Mouse (Mus musculus): Measurements from ENCODE around the gene Dmpk.

Gene Dmpk

GRCm38 (mm10) chr7:19075723-19076585, 7.7 kb upstream of the Dmpk start, which contains the start of gene Dmwd:
Dmwd (plus strand) TSS chr7:19076227.
- peak; percentile 81 to 94 for DNase-seq (ENCODE audit: low spot score in 2 of 2)

GRCm38 (mm10) chr7:19076586-19076991, 7.1 kb upstream of the Dmpk start:
- DNase-seq (ENCODE audit: low spot score in 2 of 2): no peak

GRCm38 (mm10) chr7:19077761-19078160, 5.9 kb upstream of the Dmpk start:
- no peak for DNase-seq (ENCODE audit: low spot score in 2 of 2)

- DNase-seq (ENCODE audit: low spot score in 2 of 2): no peak
Measured at GRCm38 (mm10) chr7:19078732-19079131, 4.9 kb upstream of the Dmpk start.

GRCm38 (mm10) chr7:19080451-19080950, 3.1 kb upstream of the Dmpk start:
- no peak for DNase-seq (ENCODE audit: low spot score in 2 of 2)

- no peak for DNase-seq (ENCODE audit: low spot score in 2 of 2)
Measured at GRCm38 (mm10) chr7:19082171-19082570, 1.5 kb upstream of the Dmpk start.

- DNase-seq (ENCODE audit: low spot score in 2 of 2): no peak
Measured at GRCm38 (mm10) chr7:19083096-19083495, 553 bp upstream of the Dmpk start.

GRCm38 (mm10) chr7:19084277-19084771, 675 bp downstream of the Dmpk start:
- no peak for DNase-seq (ENCODE audit: low spot score in 2 of 2)

GRCm38 (mm10) chr7:19084921-19085473, 1.3 kb downstream of the Dmpk start:
- DNase-seq (ENCODE audit: low spot score in 2 of 2): no peak

- no peak for DNase-seq (ENCODE audit: low spot score in 2 of 2)
Measured at GRCm38 (mm10) chr7:19085495-19085894, 1.8 kb downstream of the Dmpk start.

- DNase-seq (ENCODE audit: low spot score in 2 of 2): no peak
Measured at GRCm38 (mm10) chr7:19086042-19086441, 2.4 kb downstream of the Dmpk start.

- DNase-seq (ENCODE audit: low spot score in 2 of 2): no peak
Measured at GRCm38 (mm10) chr7:19086760-19087159, 3.1 kb downstream of the Dmpk start.

- DNase-seq (ENCODE audit: low spot score in 2 of 2): peak in 1 of 2 experiments; percentile 56
Measured at GRCm38 (mm10) chr7:19088813-19089212, 5.2 kb downstream of the Dmpk start.

- DNase-seq (ENCODE audit: low spot score in 2 of 2): no peak
Measured at GRCm38 (mm10) chr7:19091913-19092312, 8.3 kb downstream of the Dmpk start.

- DNase-seq (ENCODE audit: low spot score in 2 of 2): no peak
Measured at GRCm38 (mm10) chr7:19092381-19093173, 8.9 kb downstream of the Dmpk start.

- peak; percentile 61 to 68 for DNase-seq (ENCODE audit: low spot score in 2 of 2)
Measured at GRCm38 (mm10) chr7:19093174-19093521, 9.5 kb downstream of the Dmpk start.

GRCm38 (mm10) chr7:19093537-19094385, 10.1 kb downstream of the Dmpk start:
- peak; percentile 64 to 75 for DNase-seq (ENCODE audit: low spot score in 2 of 2)

- DNase-seq (ENCODE audit: low spot score in 2 of 2): no peak
Measured at GRCm38 (mm10) chr7:19094471-19094825, 10.8 kb downstream of the Dmpk start, which contains the start of gene Six5. Six5 (plus strand) TSS chr7:19094594.

- DNase-seq (ENCODE audit: low spot score in 2 of 2): no peak
Measured at GRCm38 (mm10) chr7:19094826-19095750, 11.4 kb downstream of the Dmpk start.

GRCm38 (mm10) chr7:19095751-19096110, 12.1 kb downstream of the Dmpk start:
- DNase-seq (ENCODE audit: low spot score in 2 of 2): no peak

Measured in frontal cortex, postnatal 25 days (tissue).